Mouse (Mus musculus) midbrain, embryonic 15.5 days (tissue): Measurements from ENCODE around the gene Gstp2. TPM values are rescaled to one million over a fixed set of nuclear protein-coding genes. Genes with fewer than 3 reads are reported as not detected.

ENCODE experiments used
- ATAC-seq: fragments of 200-750 bp; cut with Nextera tagmentation; replicated peaks from 2 replicates; pipeline ENCODE4 v1.8.0; 2017; ENCODE audit warnings: moderate TSS enrichment
- H3K27ac ChIP-seq: fragments of 300-500 bp; sonication (generic); 2 replicates; pipeline ENCODE4 v1.5.1; 2015; ENCODE audit warnings: mild to moderate bottlenecking, inconsistent platforms
- H3K27me3 ChIP-seq: fragments of 300-500 bp; sonication (generic); replicated peaks from 2 replicates; pipeline ENCODE4 v1.6.1; 2015; ENCODE audit warnings: inconsistent platforms
- H3K36me3 ChIP-seq: fragments of 300-500 bp; sonication (generic); replicated peaks from 2 replicates; pipeline ENCODE4 v1.6.1; 2015; ENCODE audit warnings: inconsistent platforms
- H3K4me1 ChIP-seq: fragments of 300-500 bp; sonication (generic); 2 replicates; pipeline ENCODE4 v1.6.1; 2015; ENCODE audit warnings: inconsistent platforms
- H3K4me2 ChIP-seq: fragments of 300-500 bp; sonication (generic); 2 replicates; pipeline ENCODE4 v1.6.1; 2015; ENCODE audit warnings: inconsistent platforms, mild to moderate bottlenecking, moderate library complexity
- H3K4me3 ChIP-seq: fragments of 300-500 bp; sonication (generic); 2 replicates; pipeline ENCODE4 v1.5.1; 2015; ENCODE audit warnings: mild to moderate bottlenecking, inconsistent platforms
- H3K9ac ChIP-seq: fragments of 300-500 bp; sonication (generic); 2 replicates; pipeline ENCODE4 v1.6.1; 2015; ENCODE audit warnings: mild to moderate bottlenecking, inconsistent platforms
- H3K9me3 ChIP-seq: fragments of 300-500 bp; sonication (generic); 2 replicates; pipeline ENCODE4 v1.6.1; 2016; ENCODE audit warnings: inconsistent platforms
- WGBS: fragments of 180-500 bp; shearing (Covaris S2); methylation state at CpG from one replicate; pipeline ENCODE4 v1.1.7; 2015; ENCODE audit warnings: mixed read lengths; 5-methylcytosine and 5-hydroxymethylcytosine counted together
- polyA plus RNA-seq: library from polyadenylated mRNA; unstranded; fragments of >200 nt; fragmentation: Nextera tagmentation; extraction: Ambion mirVana; gene quantifications from 2 replicates; pipeline ENCODE4 v1.2.1, GENCODE M21; 2015

Gene Gstp2
- polyA plus RNA-seq, 1 experiment from 2014 or later, result 5.6 TPM

DNA sequence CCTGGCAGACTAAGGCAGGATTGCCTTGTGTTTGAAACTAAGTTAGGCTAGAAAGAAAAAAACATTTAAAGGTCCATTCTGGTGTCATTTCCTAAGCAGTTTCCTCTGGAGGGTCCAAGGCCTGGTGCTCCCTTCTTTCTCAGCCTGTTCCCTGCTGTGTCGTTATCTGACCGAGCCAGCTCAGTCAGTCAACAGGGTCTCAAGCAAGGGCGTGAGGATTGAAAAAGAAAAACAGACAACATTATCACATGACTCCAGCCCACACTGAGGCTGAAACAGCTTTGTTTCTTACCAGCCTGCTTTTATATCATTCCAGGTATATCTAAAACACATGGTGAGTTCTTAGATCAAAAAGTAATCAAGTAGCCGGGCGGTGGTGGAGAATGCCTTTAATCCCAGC, 30.2 kb downstream of the Gstp2 start:
- Histone ChIP-seq H3K27ac (no peak overlapping the region), H3K36me3 (no peaks in the 10 kb centered on the region), H3K9ac (no peak overlapping the region), H3K4me3 (no peak overlapping the region), H3K27me3 (0 out of 2 replicates have a peak, but pooled peaks cover 4% of the 10 kb centered on the region), H3K4me2 (no peak overlapping the region), H3K4me1 (peaks cover 19% of the 10 kb centered on the region), H3K9me3 (no peaks in the 10 kb centered on the region)
- ATAC-seq, result no peak
- 61% methylated on average over 5 of the region's 5 CpGs for WGBS

GRCm38 (mm10) chr19:4014802-4015201, 31.0 kb downstream of the Gstp2 start:
- Histone ChIP-seq H3K27me3 (0 out of 2 replicates have a peak, but pooled peaks cover 4% of the 10 kb centered on the region), H3K36me3 (peaks cover 7% of the 10 kb centered on the region; the same call in 1 of the 2 replicates), H3K9ac (no peak overlapping the region), H3K27ac (no peak overlapping the region), H3K4me1 (peaks cover 19% of the 10 kb centered on the region), H3K4me2 (no peak overlapping the region), H3K4me3 (no peak overlapping the region), H3K9me3 (no peaks in the 10 kb centered on the region)
- no peak for ATAC-seq

DNA sequence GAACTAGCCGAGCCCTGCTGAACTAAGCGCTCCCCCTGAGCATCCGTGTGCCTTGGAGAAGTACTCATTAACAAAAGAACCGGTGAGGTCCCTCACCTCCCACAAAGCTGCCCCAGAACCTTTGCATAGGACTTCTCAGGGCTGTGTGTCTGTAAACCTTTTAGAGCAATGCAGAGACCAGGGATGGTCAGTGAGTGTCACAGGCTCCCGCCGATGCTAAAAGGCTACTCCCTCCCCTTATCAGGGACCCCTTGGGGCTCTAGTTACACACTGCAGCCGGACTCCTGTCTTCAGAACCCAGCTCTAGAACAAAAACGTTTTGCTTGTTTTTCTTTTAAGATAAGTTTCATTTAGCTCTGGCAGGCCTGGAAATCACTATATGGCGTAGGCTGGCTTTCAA, 32.8 kb downstream of the Gstp2 start:
- Histone ChIP-seq H3K4me1 (peaks cover 14% of the 10 kb centered on the region), H3K27ac (no peak overlapping the region), H3K27me3 (no peaks in the 10 kb centered on the region), H3K9ac (no peak overlapping the region), H3K4me3 (peak overlapping the region; percentile 91), H3K36me3 (peaks cover 14% of the 10 kb centered on the region; the same call in 1 of the 2 replicates), H3K4me2 (peak overlapping the region; percentile 42), H3K9me3 (no peaks in the 10 kb centered on the region)
- 24% methylated on average over 9 of the region's 9 CpGs for WGBS
- ATAC-seq, result no peak

DNA sequence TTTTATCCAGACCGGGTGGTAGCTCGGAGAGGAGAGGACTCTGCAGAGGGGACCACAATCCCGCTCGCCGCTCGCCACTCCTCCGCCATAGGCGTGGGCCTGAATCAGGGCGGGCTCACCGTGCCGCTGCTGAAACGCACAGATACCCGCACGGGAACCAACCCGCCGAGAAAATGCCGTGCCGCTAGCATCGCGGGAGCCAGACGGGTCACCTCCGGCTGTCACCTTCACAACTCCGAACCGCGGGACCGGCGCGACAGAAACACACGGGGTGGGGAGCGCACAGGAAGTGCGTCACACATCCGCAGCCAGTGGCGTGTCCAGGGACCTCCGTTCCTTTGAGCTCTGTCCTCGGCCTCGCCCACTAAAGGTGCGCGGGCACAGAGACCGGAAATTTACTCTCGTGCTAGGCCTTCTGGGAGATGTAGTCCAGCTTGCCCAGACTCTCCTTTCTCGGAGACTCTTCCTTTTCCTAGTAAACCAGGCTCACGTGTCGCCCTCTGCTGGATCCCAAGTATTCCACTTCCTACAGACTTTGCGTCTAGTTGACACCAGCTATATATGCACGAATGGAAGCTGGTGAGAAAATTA, 33.3 kb downstream of the Gstp2 start, which contains the start of gene Ndufv1:
Gene Ndufv1, minus strand, starts transcription at position 375 of the 591 bp plus-strand sequence.
- peaks cover 14% of the 10 kb centered on the region for H3K4me1 ChIP-seq
- H3K27me3 ChIP-seq, result no peaks in the 10 kb centered on the region
- peak within 1 kb of the TSS; percentile 91 for H3K4me3 ChIP-seq
- H3K9me3 ChIP-seq, result no peaks in the 10 kb centered on the region
- H3K4me2 ChIP-seq, result peak within 1 kb of the TSS; percentile 60
- peak within 1 kb of the TSS; percentile 91 for H3K9ac ChIP-seq
- under 1% methylated on average over 45 of the region's 45 CpGs for WGBS
- H3K36me3 ChIP-seq, result peaks cover 18% of the 10 kb centered on the region; the same call in 1 of the 2 replicates
- peak; percentile 99 for ATAC-seq
- peak within 1 kb of the TSS; percentile 83 for H3K27ac ChIP-seq

DNA sequence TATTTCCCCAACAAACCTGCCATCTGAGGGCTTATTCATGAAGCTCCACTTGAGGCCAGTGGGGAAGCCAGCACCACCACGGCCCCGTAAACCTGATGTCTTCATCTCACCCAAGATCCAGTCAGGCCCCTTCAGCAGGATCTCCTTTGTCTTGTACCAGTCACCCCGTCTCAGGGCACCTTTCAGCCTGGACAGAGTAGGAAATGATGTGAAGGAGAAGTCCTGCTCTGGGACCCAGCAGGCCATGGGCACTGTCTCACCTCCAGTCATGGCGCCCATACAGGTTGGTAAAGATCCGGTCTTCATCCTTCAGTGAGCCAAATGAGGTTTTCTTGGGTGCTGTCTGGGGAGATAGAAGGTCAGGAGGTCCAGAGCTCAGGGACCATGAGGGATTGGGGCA, 34.7 kb downstream of the Gstp2 start:
- no peaks in the 10 kb centered on the region for H3K27me3 ChIP-seq
- ATAC-seq, result no peak
- H3K9ac ChIP-seq, result no peak overlapping the region
- peaks cover 14% of the 10 kb centered on the region for H3K4me1 ChIP-seq
- H3K36me3 ChIP-seq, result peaks cover 30% of the 10 kb centered on the region; the same call in 1 of the 2 replicates
- no peak overlapping the region for H3K4me3 ChIP-seq
- H3K4me2 ChIP-seq, result no peak overlapping the region
- no peak overlapping the region for H3K27ac ChIP-seq
- WGBS, result 92% methylated on average over 5 of the region's 5 CpGs
- H3K9me3 ChIP-seq, result no peaks in the 10 kb centered on the region

GRCm38 (mm10) chr19:4005971-4006370, 39.9 kb downstream of the Gstp2 start:
- H3K9ac ChIP-seq, result no peak overlapping the region
- no peak overlapping the region for H3K4me3 ChIP-seq
- WGBS, result 92% methylated on average over 8 of the region's 8 CpGs
- no peak overlapping the region for H3K27ac ChIP-seq
- H3K36me3 ChIP-seq, result peaks cover 30% of the 10 kb centered on the region; the same call in 1 of the 2 replicates
- peaks cover 13% of the 10 kb centered on the region for H3K4me1 ChIP-seq
- ATAC-seq, result no peak
- no peaks in the 10 kb centered on the region for H3K27me3 ChIP-seq
- H3K9me3 ChIP-seq, result no peaks in the 10 kb centered on the region
- no peak overlapping the region for H3K4me2 ChIP-seq

- peaks cover 26% of the 10 kb centered on the region; the same call in 1 of the 2 replicates for H3K36me3 ChIP-seq
- H3K9me3 ChIP-seq, result no peaks in the 10 kb centered on the region
- ATAC-seq, result no peak
- 89% methylated on average over 9 of the region's 9 CpGs for WGBS
- H3K4me1 ChIP-seq, result peaks cover 12% of the 10 kb centered on the region
- H3K9ac ChIP-seq, result no peak overlapping the region
- no peaks in the 10 kb centered on the region for H3K27me3 ChIP-seq
- H3K4me2 ChIP-seq, result no peak overlapping the region
- no peak overlapping the region for H3K27ac ChIP-seq
- no peak overlapping the region for H3K4me3 ChIP-seq
These were observed 40.7 kb downstream of the Gstp2 start for GRCm38 (mm10) chr19:4005091-4005490.

DNA sequence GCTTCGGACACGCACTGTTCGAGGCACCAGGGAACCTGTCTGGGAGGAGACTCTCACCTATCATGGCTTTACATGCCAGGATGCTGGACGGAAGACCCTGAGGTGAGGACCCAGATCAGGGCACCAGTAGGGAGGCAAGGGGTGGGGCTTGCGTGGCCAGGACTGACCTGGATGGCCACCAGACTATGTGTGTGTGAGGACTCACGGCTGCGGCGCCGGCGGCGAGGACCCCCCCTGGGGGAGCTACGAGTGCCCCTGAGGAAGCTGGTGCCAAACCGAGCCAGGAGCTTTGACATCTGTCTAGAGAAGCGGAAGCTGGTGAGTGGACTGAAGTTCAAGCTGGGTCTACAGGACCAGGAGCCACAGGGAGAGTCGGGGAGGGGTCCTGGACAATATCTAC, 41.5 kb downstream of the Gstp2 start:
- Histone ChIP-seq H3K27me3 (no peaks in the 10 kb centered on the region), H3K9me3 (no peaks in the 10 kb centered on the region), H3K9ac (no peak overlapping the region), H3K36me3 (peaks cover 18% of the 10 kb centered on the region; the same call in 1 of the 2 replicates), H3K4me1 (peaks cover 18% of the 10 kb centered on the region), H3K27ac (no peak overlapping the region), H3K4me3 (no peak overlapping the region), H3K4me2 (no peak overlapping the region)
- no peak for ATAC-seq
- WGBS, result 86% methylated on average over 15 of the region's 15 CpGs

DNA sequence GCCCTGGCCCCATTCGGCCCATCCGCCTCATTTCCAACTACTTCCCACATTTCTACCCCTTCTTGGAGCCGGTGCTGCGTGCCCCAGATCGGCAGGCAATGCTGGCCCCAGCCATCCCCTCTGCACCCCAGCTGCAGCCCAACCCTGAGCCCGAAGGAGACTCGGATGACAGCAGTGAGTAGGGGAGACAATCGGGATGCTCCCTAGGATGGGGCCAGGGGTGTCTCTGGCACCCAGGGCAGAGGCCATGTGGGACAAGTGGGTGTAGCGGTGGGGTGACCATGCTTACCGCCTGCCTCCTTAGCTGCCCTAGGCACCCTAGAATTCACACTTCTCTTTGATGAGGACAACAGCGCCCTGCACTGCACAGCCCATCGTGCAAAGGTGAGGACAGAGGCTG, 42.2 kb downstream of the Gstp2 start:
- no peaks in the 10 kb centered on the region for H3K27me3 ChIP-seq
- H3K4me1 ChIP-seq, result peaks cover 20% of the 10 kb centered on the region
- H3K9ac ChIP-seq, result no peak overlapping the region
- H3K4me2 ChIP-seq, result no peak overlapping the region
- no peak overlapping the region for H3K27ac ChIP-seq
- no peaks in the 10 kb centered on the region for H3K9me3 ChIP-seq
- 86% methylated on average over 12 of the region's 12 CpGs for WGBS
- peaks cover 15% of the 10 kb centered on the region; the same call in 1 of the 2 replicates for H3K36me3 ChIP-seq
- no peak for ATAC-seq
- no peak overlapping the region for H3K4me3 ChIP-seq

- no peak for ATAC-seq
- WGBS, result 94% methylated on average over 1 of the region's 1 CpGs
- Histone ChIP-seq H3K9me3 (no peaks in the 10 kb centered on the region), H3K4me2 (no peak within 1 kb of the TSS), H3K4me3 (no peak within 1 kb of the TSS), H3K9ac (no peak within 1 kb of the TSS), H3K36me3 (peaks cover 15% of the 10 kb centered on the region; the same call in 1 of the 2 replicates), H3K27ac (no peak within 1 kb of the TSS), H3K4me1 (peaks cover 20% of the 10 kb centered on the region), H3K27me3 (no peaks in the 10 kb centered on the region)
These were observed 42.7 kb downstream of the Gstp2 start, which contains the start of gene Doc2g for GRCm38 (mm10) chr19:4003112-4003511. Gene Doc2g, plus strand, starts transcription at chr19:4003313.

GRCm38 (mm10) chr19:4001752-4002151, 44.1 kb downstream of the Gstp2 start:
- peak overlapping the region; percentile 69; the same call in 1 of the 2 replicates for H3K4me2 ChIP-seq
- H3K4me1 ChIP-seq, result peaks cover 20% of the 10 kb centered on the region

DNA sequence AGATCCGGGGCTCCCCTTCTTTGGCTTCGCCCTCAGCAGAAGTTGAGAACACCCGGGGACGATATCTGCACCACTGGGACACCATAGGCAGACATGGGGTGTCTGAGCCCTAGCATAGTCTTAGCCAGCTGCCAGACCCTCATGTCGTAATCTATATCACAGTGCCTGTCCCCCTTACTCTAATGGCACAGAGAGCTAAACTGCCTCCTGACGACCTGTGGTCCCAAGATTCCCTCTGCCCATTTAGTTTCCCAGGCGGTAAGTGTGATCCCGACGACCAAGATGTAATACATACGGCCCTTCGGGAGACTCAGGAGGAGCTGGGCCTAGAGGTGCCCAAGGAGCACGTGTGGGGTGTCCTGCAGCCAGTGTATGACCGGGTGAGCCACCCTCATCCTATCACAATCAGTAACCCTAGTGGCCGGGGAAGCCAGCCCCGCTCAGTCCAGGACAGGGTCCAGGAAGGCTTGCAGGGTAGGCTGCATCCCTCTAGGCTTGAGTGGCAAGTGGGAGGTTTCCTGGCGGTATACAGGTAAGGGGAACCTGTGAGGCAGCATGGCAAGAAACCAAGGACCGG, 44.8 kb downstream of the Gstp2 start:
- H3K4me2 ChIP-seq, result peak overlapping the region; percentile 69
- peak overlapping the region; percentile 53 for H3K4me3 ChIP-seq
- peak overlapping the region; percentile 70 for H3K9ac ChIP-seq
- ATAC-seq, result peak; percentile 40
- H3K27ac ChIP-seq, result peak overlapping the region; percentile 95
- WGBS, result 18% methylated on average over 17 of the region's 17 CpGs
- no peaks in the 10 kb centered on the region for H3K9me3 ChIP-seq
- H3K4me1 ChIP-seq, result peaks cover 20% of the 10 kb centered on the region
- no peaks in the 10 kb centered on the region for H3K36me3 ChIP-seq
- H3K27me3 ChIP-seq, result no peaks in the 10 kb centered on the region

More at GRCm38 (mm10) chr19:4001752-4002151, 44.1 kb downstream of the Gstp2 start:
- Histone ChIP-seq H3K36me3 (0 out of 2 replicates have a peak, but pooled peaks cover 4% of the 10 kb centered on the region), H3K27me3 (no peaks in the 10 kb centered on the region), H3K9me3 (no peaks in the 10 kb centered on the region), H3K4me3 (no peak overlapping the region), H3K27ac (no peak overlapping the region), H3K9ac (no peak overlapping the region)
- ATAC-seq, result no peak
- 93% methylated on average over 5 of the region's 5 CpGs for WGBS
